Mouse (Mus musculus) urinary bladder, postnatal 10 days (tissue): ENCODE measurements around the gene Ofcc1.

ENCODE experiments used
- DNase-seq: peaks from one replicate; pipeline ENCODE4 v3.0.0; 2022; ENCODE audit warnings: low spot score

The Ofcc1 gene

GRCm38 (mm10) chr13:40000236-40000635 lies 361.0 kb downstream of the Ofcc1 start:
- no peak for DNase-seq

DNA sequence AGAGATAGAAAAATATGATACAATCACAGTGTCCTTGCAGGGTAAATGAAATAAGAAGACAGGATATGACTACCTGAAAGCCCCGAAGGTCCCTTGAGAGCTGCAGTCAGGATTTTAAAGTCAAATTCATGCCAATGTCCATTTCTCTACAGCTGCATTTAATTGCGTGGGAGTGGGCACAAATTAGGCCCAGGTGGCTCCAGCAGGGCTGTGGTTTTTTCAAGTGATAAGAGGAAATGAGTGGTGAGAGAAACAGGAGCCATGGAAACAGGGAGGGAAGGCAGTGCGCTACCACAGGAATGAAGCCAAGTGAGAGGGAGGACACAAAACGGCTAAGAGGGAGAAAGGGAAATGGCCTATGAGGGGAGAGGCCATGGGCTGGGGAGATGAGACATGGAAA lies 363.3 kb downstream of the Ofcc1 start:
- no peak for DNase-seq

DNA sequence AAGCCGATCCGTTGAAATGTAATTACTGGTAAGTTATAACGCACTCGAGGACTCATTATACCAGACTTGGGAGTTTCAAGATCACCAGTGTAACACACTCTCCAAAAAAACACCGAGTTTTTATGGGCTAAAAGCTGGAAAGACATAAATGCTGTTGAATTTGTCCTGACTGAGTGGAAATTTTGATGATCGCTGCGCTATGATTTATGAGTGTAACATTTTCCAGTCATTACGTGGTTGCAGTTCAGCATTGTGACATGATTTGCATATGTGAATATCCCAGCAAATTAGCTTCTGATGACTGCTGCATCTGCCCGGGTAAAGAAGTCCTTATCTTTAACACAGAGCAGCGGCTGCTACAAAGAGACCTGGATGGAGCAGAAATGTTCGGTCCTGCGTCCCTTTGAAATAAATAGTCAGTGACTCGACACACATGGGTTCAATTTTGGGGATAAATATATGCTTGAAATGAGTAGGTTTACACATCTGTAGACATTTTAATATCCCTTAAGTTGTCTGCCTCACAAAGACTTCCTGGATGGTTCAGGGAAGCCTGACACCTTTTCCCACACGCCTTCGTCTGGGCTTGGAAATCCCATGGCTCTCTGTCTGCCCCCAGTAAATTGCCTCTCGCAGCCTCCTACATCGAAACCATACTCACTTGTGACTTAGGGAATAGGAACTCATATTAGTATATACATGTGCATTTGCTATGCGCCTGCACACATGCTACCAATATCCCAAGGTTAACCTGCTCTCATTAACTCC lies 381.8 kb downstream of the Ofcc1 start:
- no peak for DNase-seq

DNA sequence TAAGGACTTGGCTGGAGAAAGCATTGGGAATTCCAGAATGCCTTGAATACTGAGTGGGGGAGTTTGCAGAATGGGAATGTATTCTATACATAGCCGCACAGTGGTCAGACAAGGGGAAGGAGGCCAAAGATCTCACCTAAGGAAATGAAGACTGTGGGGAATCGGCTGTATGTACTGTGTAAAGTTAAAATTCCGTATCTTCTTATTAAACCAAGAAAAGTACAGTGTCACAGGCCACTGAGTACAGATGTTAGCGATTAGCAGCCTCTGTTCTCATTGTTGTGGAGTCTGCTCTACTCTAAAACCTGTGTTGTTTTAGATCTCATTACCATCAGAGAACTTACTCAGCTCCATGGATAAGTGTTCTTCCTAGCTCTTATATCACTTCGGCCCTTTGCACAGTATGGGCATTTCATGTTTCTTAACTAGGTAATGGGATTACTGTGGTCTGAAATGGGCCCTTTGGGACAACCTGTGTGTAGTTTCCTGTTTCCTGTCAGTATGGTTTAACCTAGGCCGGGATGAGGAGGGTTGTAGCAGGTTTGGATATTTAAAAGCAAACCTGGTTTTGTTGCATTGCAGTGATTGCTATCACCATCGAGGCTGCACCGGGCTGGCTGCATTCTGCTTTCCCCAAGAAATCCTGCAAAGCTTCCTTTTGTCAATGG lies 392.8 kb downstream of the Ofcc1 start:
- no peak for DNase-seq

- no peak for DNase-seq
Observed at GRCm38 (mm10) chr13:39957226-39957625, 404.0 kb downstream of the Ofcc1 start.

- DNase-seq, result no peak
Observed at GRCm38 (mm10) chr13:39956017-39956416, 405.2 kb downstream of the Ofcc1 start.
